Mouse (Mus musculus): ENCODE measurements around the gene Olfr126. TPM values are rescaled to one million over a fixed set of nuclear protein-coding genes. Genes with fewer than 3 reads are reported as not detected.

The Olfr126 gene
- polyA plus RNA-seq (2015; fragmentation: Nextera tagmentation; extraction: Ambion mirVana), result not detected in 2 replicates

- H3K36me3 ChIP-seq (ENCODE audit: control insufficient read depth, insufficient read depth, low read length), result no peaks in the 10 kb centered on the region
- H3K27ac ChIP-seq (ENCODE audit: low read length), result no peak within 1 kb of the TSS
- H3K4me3 ChIP-seq (ENCODE audit: low read depth, low read length), result no peak within 1 kb of the TSS
- no peaks in the 10 kb centered on the region for H3K27me3 ChIP-seq (ENCODE audit: control insufficient read depth, insufficient read depth, low read depth, low read length)
- H3K9ac ChIP-seq (ENCODE audit: low read depth, low read length), result no peak within 1 kb of the TSS
- no peak for ATAC-seq
- H3K4me2 ChIP-seq (ENCODE audit: low read length), result no peak within 1 kb of the TSS
- no peaks in the 10 kb centered on the region for H3K9me3 ChIP-seq (replicated peaks; ENCODE audit: control insufficient read depth, low read length, poor library complexity, severe bottlenecking)
- H3K4me1 ChIP-seq (ENCODE audit: control insufficient read depth, insufficient read depth, low read length), result no peaks in the 10 kb centered on the region
These were observed at the start of gene Olfr126 for GRCm38 (mm10) chr17:37847183-37847582. Gene Olfr126, plus strand, starts transcription at chr17:37847483.

DNA sequence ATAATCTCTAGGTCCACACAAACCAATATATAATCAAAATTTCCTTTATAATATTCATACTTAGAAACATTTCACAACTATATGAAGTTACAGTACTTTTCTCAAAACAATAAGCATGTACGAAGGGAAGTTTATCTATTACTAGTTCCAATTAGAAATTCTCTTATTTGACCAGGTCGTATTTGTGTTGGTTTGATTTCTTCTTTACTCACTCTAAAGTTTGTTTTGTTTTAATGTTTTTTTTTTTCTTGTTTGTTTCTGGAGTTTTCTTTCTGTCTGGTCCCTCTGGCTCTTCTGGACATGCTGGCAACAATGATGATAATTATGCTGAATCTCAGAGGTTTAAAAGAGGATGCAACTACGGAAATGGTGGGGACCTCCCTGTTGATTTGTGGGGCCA, 47.7 kb upstream of the Olfr126 start, which contains the start of gene Olfr124:
Gene Olfr124, plus strand, starts transcription at position 301 of the 400 bp plus-strand sequence.
- Histone ChIP-seq H3K27me3 (ENCODE audit: control insufficient read depth, insufficient read depth, low read depth, low read length) (no peaks in the 10 kb centered on the region), H3K4me2 (ENCODE audit: low read length) (no peak within 1 kb of the TSS), H3K9ac (ENCODE audit: low read depth, low read length) (no peak within 1 kb of the TSS), H3K27ac (ENCODE audit: low read length) (no peak within 1 kb of the TSS), H3K4me3 (ENCODE audit: low read depth, low read length) (no peak within 1 kb of the TSS), H3K4me1 (ENCODE audit: control insufficient read depth, insufficient read depth, low read length) (no peaks in the 10 kb centered on the region), H3K36me3 (ENCODE audit: control insufficient read depth, insufficient read depth, low read length) (no peaks in the 10 kb centered on the region), H3K9me3 (replicated peaks; ENCODE audit: control insufficient read depth, low read length, poor library complexity, severe bottlenecking) (no peaks in the 10 kb centered on the region)
- WGBS, result 89% methylated on average over 3 of the region's 3 CpGs
- ATAC-seq, result no peak

DNA sequence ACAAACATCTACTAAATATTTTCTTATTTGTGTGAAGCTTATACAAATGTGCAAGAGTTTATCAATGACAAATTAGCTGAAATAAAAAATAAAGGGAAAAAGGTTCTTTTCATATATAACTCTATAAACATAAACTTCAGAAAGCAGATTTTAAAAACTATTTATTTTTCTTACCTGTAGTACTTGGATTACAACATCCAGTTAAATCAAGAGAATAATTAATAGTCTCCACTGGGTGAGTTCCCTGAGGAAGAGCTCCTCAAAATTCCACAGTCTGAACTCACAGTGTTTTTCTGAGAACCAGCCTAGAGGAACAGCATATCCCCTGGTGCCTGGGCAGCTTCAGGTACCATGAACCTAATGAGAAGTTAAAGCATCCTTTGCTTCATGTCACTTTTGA, 14.6 kb upstream of the Olfr126 start, which contains the start of gene Olfr125:
Gene Olfr125, plus strand, starts transcription at position 301 of the 400 bp plus-strand sequence.
- Histone ChIP-seq H3K9me3 (replicated peaks; ENCODE audit: control insufficient read depth, low read length, poor library complexity, severe bottlenecking) (no peaks in the 10 kb centered on the region), H3K4me3 (ENCODE audit: low read depth, low read length) (no peak within 1 kb of the TSS), H3K4me2 (ENCODE audit: low read length) (no peak within 1 kb of the TSS), H3K4me1 (ENCODE audit: control insufficient read depth, insufficient read depth, low read length) (no peaks in the 10 kb centered on the region), H3K9ac (ENCODE audit: low read depth, low read length) (no peak within 1 kb of the TSS), H3K27me3 (ENCODE audit: control insufficient read depth, insufficient read depth, low read depth, low read length) (no peaks in the 10 kb centered on the region), H3K27ac (ENCODE audit: low read length) (no peak within 1 kb of the TSS), H3K36me3 (ENCODE audit: control insufficient read depth, insufficient read depth, low read length) (no peaks in the 10 kb centered on the region)
- ATAC-seq, result no peak

DNA sequence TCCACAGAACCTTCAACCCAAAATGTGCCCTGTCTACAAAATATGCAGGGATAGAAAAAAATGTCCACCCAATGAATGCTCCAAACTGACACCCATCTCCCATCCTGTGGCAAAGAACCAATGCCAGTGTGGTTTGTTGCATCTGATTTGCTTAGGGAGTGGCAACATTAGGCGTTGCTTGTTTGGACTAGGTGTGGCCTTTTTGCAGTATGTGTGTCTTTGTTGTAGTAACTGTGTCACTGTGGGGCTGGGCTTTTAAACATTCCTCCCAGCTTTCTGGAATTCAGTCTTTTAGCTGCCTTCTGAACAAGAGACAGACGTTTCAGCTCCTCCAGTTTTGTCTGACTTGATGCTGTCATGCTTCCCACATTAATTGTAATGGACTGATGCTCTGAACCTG, 16.6 kb downstream of the Olfr126 start:
- H3K4me3 ChIP-seq (ENCODE audit: low read depth, low read length), result no peak overlapping the region
- H3K4me2 ChIP-seq (ENCODE audit: low read length), result no peak overlapping the region
- no peak for ATAC-seq
- H3K4me1 ChIP-seq (ENCODE audit: control insufficient read depth, insufficient read depth, low read length), result no peaks in the 10 kb centered on the region
- 72% methylated on average over 2 of the region's 2 CpGs for WGBS
- H3K9ac ChIP-seq (ENCODE audit: low read depth, low read length), result no peak overlapping the region
- no peaks in the 10 kb centered on the region for H3K27me3 ChIP-seq (ENCODE audit: control insufficient read depth, insufficient read depth, low read depth, low read length)
- H3K9me3 ChIP-seq (replicated peaks; ENCODE audit: control insufficient read depth, low read length, poor library complexity, severe bottlenecking), result no peaks in the 10 kb centered on the region
- H3K27ac ChIP-seq (ENCODE audit: low read length), result no peak overlapping the region
- H3K36me3 ChIP-seq (ENCODE audit: control insufficient read depth, insufficient read depth, low read length), result no peaks in the 10 kb centered on the region

GRCm38 (mm10) chr17:37869676-37870205, 22.5 kb downstream of the Olfr126 start:
- Histone ChIP-seq H3K4me2 (ENCODE audit: low read length) (no peak overlapping the region), H3K27me3 (ENCODE audit: control insufficient read depth, insufficient read depth, low read depth, low read length) (no peaks in the 10 kb centered on the region), H3K27ac (ENCODE audit: low read length) (no peak overlapping the region), H3K4me3 (ENCODE audit: low read depth, low read length) (no peak overlapping the region), H3K9me3 (replicated peaks; ENCODE audit: control insufficient read depth, low read length, poor library complexity, severe bottlenecking) (no peaks in the 10 kb centered on the region), H3K36me3 (ENCODE audit: control insufficient read depth, insufficient read depth, low read length) (no peaks in the 10 kb centered on the region), H3K4me1 (ENCODE audit: control insufficient read depth, insufficient read depth, low read length) (no peaks in the 10 kb centered on the region), H3K9ac (ENCODE audit: low read depth, low read length) (no peak overlapping the region)
- whole genome bisulfite sequencing, result 20% methylated on average over 8 of the region's 8 CpGs
- no peak for ATAC-seq

DNA sequence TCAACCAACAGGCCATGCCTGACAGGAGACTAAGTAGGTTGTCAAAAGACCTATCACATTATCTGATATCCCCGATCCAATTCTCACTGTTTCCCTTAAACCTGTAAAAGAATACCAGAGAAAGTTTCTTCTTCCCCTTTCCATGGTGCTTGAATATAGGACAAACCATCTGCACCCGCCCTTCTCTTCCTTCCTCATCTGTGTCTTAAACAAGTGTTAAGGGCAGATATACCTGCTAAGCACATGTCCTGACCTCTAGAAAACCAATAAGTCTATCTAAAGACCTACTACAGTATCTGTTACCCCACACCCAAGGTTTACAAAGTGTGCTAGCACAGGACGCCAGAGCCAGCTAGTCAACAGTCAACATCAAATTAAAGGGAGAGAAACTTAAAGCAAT, 26.5 kb downstream of the Olfr126 start:
- Histone ChIP-seq H3K27ac (ENCODE audit: low read length) (no peak overlapping the region), H3K4me1 (ENCODE audit: control insufficient read depth, insufficient read depth, low read length) (no peaks in the 10 kb centered on the region), H3K4me3 (ENCODE audit: low read depth, low read length) (no peak overlapping the region), H3K9me3 (replicated peaks; ENCODE audit: control insufficient read depth, low read length, poor library complexity, severe bottlenecking) (no peaks in the 10 kb centered on the region), H3K27me3 (ENCODE audit: control insufficient read depth, insufficient read depth, low read depth, low read length) (no peaks in the 10 kb centered on the region), H3K4me2 (ENCODE audit: low read length) (no peak overlapping the region), H3K36me3 (ENCODE audit: control insufficient read depth, insufficient read depth, low read length) (no peaks in the 10 kb centered on the region), H3K9ac (ENCODE audit: low read depth, low read length) (no peak overlapping the region)
- no peak for ATAC-seq
- 81% methylated on average over 3 of the region's 3 CpGs for WGBS

- H3K9me3 ChIP-seq (replicated peaks; ENCODE audit: control insufficient read depth, low read length, poor library complexity, severe bottlenecking), result no peaks in the 10 kb centered on the region
- H3K9ac ChIP-seq (ENCODE audit: low read depth, low read length), result no peak within 1 kb of the TSS
- ATAC-seq, result no peak
- no peaks in the 10 kb centered on the region for H3K36me3 ChIP-seq (ENCODE audit: control insufficient read depth, insufficient read depth, low read length)
- no peak within 1 kb of the TSS for H3K4me3 ChIP-seq (ENCODE audit: low read depth, low read length)
- H3K27ac ChIP-seq (ENCODE audit: low read length), result no peak within 1 kb of the TSS
- no peaks in the 10 kb centered on the region for H3K27me3 ChIP-seq (ENCODE audit: control insufficient read depth, insufficient read depth, low read depth, low read length)
- 76% methylated on average over 1 of the region's 1 CpGs for WGBS
- H3K4me2 ChIP-seq (ENCODE audit: low read length), result no peak within 1 kb of the TSS
- no peaks in the 10 kb centered on the region for H3K4me1 ChIP-seq (ENCODE audit: control insufficient read depth, insufficient read depth, low read length)
These were observed 52.9 kb downstream of the Olfr126 start, which contains the start of gene Olfr127 for GRCm38 (mm10) chr17:37900137-37900536. Gene Olfr127, plus strand, starts transcription at chr17:37900437.

Other genes with a start within 250 kb of the Olfr126 start
- not detected in 2 replicates for gene Olfr115, start 220.4 kb upstream of the Olfr126 start, polyA plus RNA-seq (2015; fragmentation: Nextera tagmentation; extraction: Ambion mirVana)
- gene Olfr116, start 220.3 kb upstream of the Olfr126 start, polyA plus RNA-seq (2015; fragmentation: Nextera tagmentation; extraction: Ambion mirVana), result not detected in 2 replicates
- not detected in 2 replicates for gene Olfr117, start 183.7 kb upstream of the Olfr126 start, polyA plus RNA-seq (2015; fragmentation: Nextera tagmentation; extraction: Ambion mirVana)
- gene Olfr118, start 180.5 kb upstream of the Olfr126 start, polyA plus RNA-seq (2015; fragmentation: Nextera tagmentation; extraction: Ambion mirVana), result not detected in 2 replicates
- gene Olfr119, start 150.9 kb upstream of the Olfr126 start, polyA plus RNA-seq (2015; fragmentation: Nextera tagmentation; extraction: Ambion mirVana), result not detected in 2 replicates
- gene Olfr120, start 125.7 kb upstream of the Olfr126 start, polyA plus RNA-seq (2015; fragmentation: Nextera tagmentation; extraction: Ambion mirVana), result not detected in 2 replicates
- not detected in 2 replicates for gene Olfr121, start 98.6 kb upstream of the Olfr126 start, polyA plus RNA-seq (2015; fragmentation: Nextera tagmentation; extraction: Ambion mirVana)
- not detected in 2 replicates for gene Olfr122, start 78.9 kb upstream of the Olfr126 start, polyA plus RNA-seq (2015; fragmentation: Nextera tagmentation; extraction: Ambion mirVana)
- not detected in 2 replicates for gene Olfr123, start 54.0 kb upstream of the Olfr126 start, polyA plus RNA-seq (2015; fragmentation: Nextera tagmentation; extraction: Ambion mirVana)
- not detected in 2 replicates for gene Olfr124, start 47.6 kb upstream of the Olfr126 start, polyA plus RNA-seq (2015; fragmentation: Nextera tagmentation; extraction: Ambion mirVana)
- not detected in 2 replicates for gene Olfr125, start 14.5 kb upstream of the Olfr126 start, polyA plus RNA-seq (2015; fragmentation: Nextera tagmentation; extraction: Ambion mirVana)
- not detected in 2 replicates for gene Olfr127, start 53.0 kb downstream of the Olfr126 start, polyA plus RNA-seq (2015; fragmentation: Nextera tagmentation; extraction: Ambion mirVana)
- not detected in 2 replicates for gene Olfr128, start 73.1 kb downstream of the Olfr126 start, polyA plus RNA-seq (2015; fragmentation: Nextera tagmentation; extraction: Ambion mirVana)
- gene Olfr761, start 105.6 kb downstream of the Olfr126 start, polyA plus RNA-seq (2015; fragmentation: Nextera tagmentation; extraction: Ambion mirVana), result not detected in 2 replicates
- gene Olfr129, start 212.6 kb downstream of the Olfr126 start, polyA plus RNA-seq (2015; fragmentation: Nextera tagmentation; extraction: Ambion mirVana), result not detected in 2 replicates
- gene Olfr130, start 216.4 kb downstream of the Olfr126 start, polyA plus RNA-seq (2015; fragmentation: Nextera tagmentation; extraction: Ambion mirVana), result not detected in 2 replicates
- gene Olfr131, start 241.2 kb downstream of the Olfr126 start, polyA plus RNA-seq (2015; fragmentation: Nextera tagmentation; extraction: Ambion mirVana), result not detected in 2 replicates

Data from midbrain, embryonic 16.5 days (tissue).